Mouse (Mus musculus): ENCODE measurements around the gene Omp. TPM values are rescaled to one million over a fixed set of nuclear protein-coding genes. Genes with fewer than 3 reads are reported as not detected.

Gene Omp
- total and polyA plus RNA-seq, 2 experiments from 2014 or later: 0.46 to 0.55 TPM

GRCm38 (mm10) chr7:98178560-98179231 lies 33.4 kb upstream of the Omp start:
- 0 out of 2 replicates have a peak overlapping the region, but pooled peaks have one; percentile 4 for H3K27ac ChIP-seq (ENCODE audit: low read depth, low read length)

GRCm38 (mm10) chr7:98177929-98178559 lies 32.7 kb upstream of the Omp start, which contains the start of gene Capn5:
Capn5 (minus strand) TSS chr7:98178274.
- Histone ChIP-seq H3K4me3 (ENCODE audit: low read depth, low read length) (peak within 1 kb of the TSS; percentile 68), H3K27ac (ENCODE audit: low read depth, low read length) (peak within 1 kb of the TSS; percentile 33), H3K9ac (replicated peaks; ENCODE audit: low read length, poor library complexity, severe bottlenecking) (peak within 1 kb of the TSS; percentile 76), H3K4me2 (ENCODE audit: low read depth, low read length, poor library complexity, severe bottlenecking) (peak within 1 kb of the TSS; percentile 78), H3K9me3 (ENCODE audit: low read length) (no peaks in the 10 kb centered on the region), H3K4me1 (ENCODE audit: insufficient read depth, low read length) (peaks cover 8% of the 10 kb centered on the region), H3K27me3 (ENCODE audit: insufficient read depth, low read length) (no peaks in the 10 kb centered on the region), H3K36me3 (ENCODE audit: insufficient read depth, low read length) (no peaks in the 10 kb centered on the region)
- 1% methylated on average over 37 of the region's 44 CpGs for WGBS
- TF ChIP-seq CTCF (IDR thresholded peaks at IDR 0.05): peak; percentile 79
- DNase-seq (ENCODE audit: low spot score) (peak; percentile 76), ATAC-seq (ENCODE audit: low FRiP score) (peak; percentile 86)

More at GRCm38 (mm10) chr7:98178560-98179231, 33.4 kb upstream of the Omp start:
- no peak for TF ChIP-seq CTCF (IDR thresholded peaks at IDR 0.05)
- H3K9ac ChIP-seq (replicated peaks; ENCODE audit: low read length, poor library complexity, severe bottlenecking): peak overlapping the region; percentile 76
- H3K4me1 ChIP-seq (ENCODE audit: insufficient read depth, low read length): peaks cover 8% of the 10 kb centered on the region
- no peak for DNase-seq (ENCODE audit: low spot score)
- WGBS: 94% methylated on average over 5 of the region's 5 CpGs
- no peaks in the 10 kb centered on the region for H3K27me3 ChIP-seq (ENCODE audit: insufficient read depth, low read length)
- ATAC-seq (ENCODE audit: low FRiP score): peak; percentile 57
- H3K4me2 ChIP-seq (ENCODE audit: low read depth, low read length, poor library complexity, severe bottlenecking): peak overlapping the region; percentile 78
- H3K36me3 ChIP-seq (ENCODE audit: insufficient read depth, low read length): no peaks in the 10 kb centered on the region
- H3K4me3 ChIP-seq (ENCODE audit: low read depth, low read length): peak overlapping the region; percentile 68
- no peaks in the 10 kb centered on the region for H3K9me3 ChIP-seq (ENCODE audit: low read length)

- H3K4me2 ChIP-seq (ENCODE audit: low read depth, low read length, poor library complexity, severe bottlenecking): peak overlapping the region; percentile 78
- DNase-seq (ENCODE audit: low spot score) (no peak), ATAC-seq (ENCODE audit: low FRiP score) (no peak)
- H3K27me3 ChIP-seq (ENCODE audit: insufficient read depth, low read length): no peaks in the 10 kb centered on the region
- WGBS: 11% methylated on average over 8 of the region's 9 CpGs
- peaks cover 8% of the 10 kb centered on the region for H3K4me1 ChIP-seq (ENCODE audit: insufficient read depth, low read length)
- no peaks in the 10 kb centered on the region for H3K9me3 ChIP-seq (ENCODE audit: low read length)
- peak overlapping the region; percentile 33; the same call in 1 of the 2 replicates for H3K27ac ChIP-seq (ENCODE audit: low read depth, low read length)
- peak overlapping the region; percentile 76 for H3K9ac ChIP-seq (replicated peaks; ENCODE audit: low read length, poor library complexity, severe bottlenecking)
- no peaks in the 10 kb centered on the region for H3K36me3 ChIP-seq (ENCODE audit: insufficient read depth, low read length)
- no peak for TF ChIP-seq CTCF (IDR thresholded peaks at IDR 0.05)
- peak overlapping the region; percentile 68 for H3K4me3 ChIP-seq (ENCODE audit: low read depth, low read length)
Measured at GRCm38 (mm10) chr7:98177566-98177928, 32.2 kb upstream of the Omp start.

- DNase-seq (ENCODE audit: low spot score) (no peak), ATAC-seq (ENCODE audit: low FRiP score) (peak; percentile 4; the same call in 1 of the 2 replicates)
- Histone ChIP-seq H3K27ac (ENCODE audit: low read depth, low read length) (no peak overlapping the region), H3K4me2 (ENCODE audit: low read depth, low read length, poor library complexity, severe bottlenecking) (peak overlapping the region; percentile 78), H3K9me3 (ENCODE audit: low read length) (no peaks in the 10 kb centered on the region), H3K4me3 (ENCODE audit: low read depth, low read length) (peak overlapping the region; percentile 68), H3K27me3 (ENCODE audit: insufficient read depth, low read length) (no peaks in the 10 kb centered on the region), H3K4me1 (ENCODE audit: insufficient read depth, low read length) (peaks cover 8% of the 10 kb centered on the region), H3K9ac (replicated peaks; ENCODE audit: low read length, poor library complexity, severe bottlenecking) (peak overlapping the region; percentile 76), H3K36me3 (ENCODE audit: insufficient read depth, low read length) (no peaks in the 10 kb centered on the region)
- no peak for TF ChIP-seq CTCF (IDR thresholded peaks at IDR 0.05)
- WGBS: 55% methylated on average over 2 of the region's 2 CpGs
Measured at GRCm38 (mm10) chr7:98177071-98177485, 31.8 kb upstream of the Omp start.

- H3K4me2 ChIP-seq (ENCODE audit: low read depth, low read length, poor library complexity, severe bottlenecking): peak overlapping the region; percentile 78
- H3K9ac ChIP-seq (replicated peaks; ENCODE audit: low read length, poor library complexity, severe bottlenecking): no peak overlapping the region
- TF ChIP-seq CTCF (IDR thresholded peaks at IDR 0.05): no peak
- H3K27me3 ChIP-seq (ENCODE audit: insufficient read depth, low read length): no peaks in the 10 kb centered on the region
- H3K4me3 ChIP-seq (ENCODE audit: low read depth, low read length): peak overlapping the region; percentile 68
- DNase-seq (ENCODE audit: low spot score): no peak
- no peak for ATAC-seq (ENCODE audit: low FRiP score)
- peaks cover 8% of the 10 kb centered on the region for H3K4me1 ChIP-seq (ENCODE audit: insufficient read depth, low read length)
- no peaks in the 10 kb centered on the region for H3K9me3 ChIP-seq (ENCODE audit: low read length)
- 80% methylated on average over 8 of the region's 8 CpGs for WGBS
- no peaks in the 10 kb centered on the region for H3K36me3 ChIP-seq (ENCODE audit: insufficient read depth, low read length)
- no peak overlapping the region for H3K27ac ChIP-seq (ENCODE audit: low read depth, low read length)
Measured at GRCm38 (mm10) chr7:98176322-98177070, 31.2 kb upstream of the Omp start.

Data from midbrain, postnatal 0 days (tissue).